Mouse (Mus musculus): Measurements from ENCODE around the gene Tnfrsf11a.
"Not testable (repeated sequence)": the region's sequence is repeated elsewhere in the genome, so short reads cannot be mapped to it uniquely, and the experiment has no call there.

The Tnfrsf11a gene

DNA sequence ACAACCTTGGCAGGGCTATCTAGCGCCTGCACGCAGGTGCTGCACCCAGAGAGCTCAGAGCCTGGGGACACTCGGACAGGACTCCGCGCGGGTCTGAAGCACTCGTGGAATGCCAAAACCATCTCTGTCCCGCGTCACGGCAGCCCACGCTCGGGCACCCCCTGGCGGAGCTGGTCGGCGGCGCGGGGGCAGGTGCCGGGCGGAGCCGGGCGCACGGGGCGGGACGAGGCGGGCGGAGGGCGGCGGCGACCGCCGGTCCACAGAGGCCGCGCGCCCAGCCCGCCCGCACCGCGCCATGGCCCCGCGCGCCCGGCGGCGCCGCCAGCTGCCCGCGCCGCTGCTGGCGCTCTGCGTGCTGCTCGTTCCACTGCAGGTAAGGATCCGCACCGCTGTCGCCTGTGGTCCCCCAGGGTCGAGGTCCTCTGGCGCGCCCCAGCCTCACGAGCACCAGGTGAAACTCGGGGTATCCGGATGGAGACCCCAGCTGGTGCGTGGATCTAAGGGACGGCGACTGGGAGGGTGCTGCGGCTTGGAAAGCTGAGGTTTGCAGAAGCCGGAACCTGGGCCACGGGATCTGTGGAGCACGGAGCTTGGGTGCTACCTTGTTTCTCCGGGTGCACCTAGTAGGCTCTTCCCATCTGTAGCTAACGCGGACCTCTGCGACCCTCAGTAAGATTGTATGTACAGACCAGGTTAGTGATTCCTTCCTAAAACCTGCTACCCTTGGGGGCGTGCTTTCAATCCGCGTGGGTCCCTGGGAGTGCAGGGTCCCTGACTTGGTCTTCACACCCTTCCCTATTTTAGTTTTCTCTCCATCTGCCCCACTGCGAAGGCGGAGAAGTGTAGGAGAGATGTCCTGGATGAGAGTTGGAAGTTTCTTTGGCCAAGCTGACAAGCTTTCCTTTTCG lies at the start of gene Tnfrsf11a:
Gene Tnfrsf11a (plus strand): TSS at position 262 of the 908 bp plus-strand sequence.
- peak; percentile 67 to 85 for DNase-seq

DNA sequence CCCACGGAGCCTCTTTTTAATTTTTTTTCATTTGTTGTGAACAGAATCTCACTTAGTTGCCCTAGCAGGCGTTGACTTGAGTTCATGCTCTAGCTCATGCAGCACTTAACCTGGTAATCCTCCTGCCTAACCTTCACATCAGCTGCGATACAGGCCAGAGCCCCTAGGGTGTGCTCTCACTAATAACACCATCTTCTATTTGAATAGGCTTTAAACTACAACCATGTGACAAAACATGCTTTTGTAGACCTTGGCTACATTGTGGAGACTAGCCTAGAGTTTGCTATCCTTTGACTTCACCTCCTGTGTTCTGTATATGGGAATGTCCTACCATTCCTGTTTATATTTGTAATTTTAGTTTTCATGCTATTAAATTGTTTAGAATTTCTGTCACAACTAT lies 45.2 kb upstream of the Tnfrsf11a start:
- DNase-seq, result no peak

DNA sequence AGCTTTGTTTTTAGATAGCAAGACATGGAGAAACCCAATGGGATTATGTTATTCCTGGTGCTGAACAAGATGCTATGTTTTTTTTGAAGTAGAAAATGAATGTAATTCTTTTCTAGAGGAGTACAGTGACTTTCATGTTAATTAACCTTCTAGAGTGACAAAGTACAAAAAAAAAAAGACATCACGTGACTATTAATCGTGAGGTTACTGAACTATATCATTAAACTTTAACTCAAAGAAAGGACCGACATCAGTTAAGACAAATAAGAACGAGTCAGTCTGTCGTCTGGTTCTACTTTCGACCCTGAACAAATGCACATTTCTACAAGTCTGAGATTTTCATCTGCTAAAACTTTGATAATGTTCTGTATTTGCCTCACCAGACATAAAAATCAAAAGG lies 42.2 kb upstream of the Tnfrsf11a start:
- DNase-seq, result no peak

DNA sequence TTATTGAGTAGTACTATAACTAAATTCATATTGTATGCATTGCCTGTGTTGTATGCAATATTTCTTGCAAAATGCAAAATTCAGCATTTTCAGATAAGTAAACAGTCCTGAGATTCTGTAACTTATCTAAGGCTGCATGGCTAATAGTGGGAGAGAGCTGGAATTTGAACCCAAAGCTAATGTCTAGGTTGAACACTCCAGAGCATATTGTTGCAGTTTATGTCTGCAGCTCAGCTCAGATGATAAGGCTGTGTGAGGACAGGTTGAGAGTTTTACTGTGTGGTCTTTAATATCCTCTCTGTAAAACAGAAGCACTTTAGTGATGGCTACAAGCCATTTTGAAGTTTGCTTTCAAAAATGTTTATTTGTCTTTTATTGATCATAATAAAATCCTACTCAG lies 41.0 kb upstream of the Tnfrsf11a start:
- no peak for DNase-seq

DNA sequence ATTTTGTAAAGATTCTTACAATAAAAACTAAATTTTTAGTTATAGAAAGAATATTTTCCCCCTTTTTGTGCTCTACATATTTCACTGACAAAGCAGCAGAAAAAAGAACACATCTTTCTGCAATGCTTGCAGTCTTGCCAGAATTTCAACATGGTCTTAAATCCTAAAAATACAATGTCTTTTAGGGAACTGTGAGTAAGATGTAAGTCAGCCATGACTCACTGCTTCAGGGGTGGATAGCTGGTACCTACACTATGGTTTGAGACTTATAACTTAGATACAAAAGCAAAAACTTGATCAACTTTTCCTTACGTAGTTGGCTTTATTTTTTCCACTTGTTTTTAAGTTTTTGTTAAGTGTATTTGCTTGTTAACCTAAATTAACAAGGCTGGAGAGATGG lies 38.0 kb upstream of the Tnfrsf11a start:
- no peak for DNase-seq

DNA sequence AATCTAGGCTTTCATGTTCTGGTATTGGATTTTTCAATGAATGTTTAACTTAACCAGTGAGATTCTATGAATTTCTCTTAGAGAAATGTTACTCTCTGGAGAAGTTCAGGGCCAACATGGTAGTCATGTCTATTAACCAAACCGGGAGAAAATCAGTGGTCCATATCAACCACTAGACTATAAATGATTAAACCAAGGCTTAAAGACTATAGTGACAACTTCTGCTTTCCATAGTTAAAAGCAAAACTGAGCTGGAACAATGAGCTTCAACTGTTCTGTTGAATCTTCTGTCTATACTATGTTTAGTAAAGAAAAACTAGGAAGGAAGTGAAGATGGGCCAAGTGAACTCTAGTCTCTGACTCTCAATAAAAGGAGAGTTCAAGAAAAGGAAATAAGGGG lies 34.1 kb upstream of the Tnfrsf11a start:
- no peak for DNase-seq

DNA sequence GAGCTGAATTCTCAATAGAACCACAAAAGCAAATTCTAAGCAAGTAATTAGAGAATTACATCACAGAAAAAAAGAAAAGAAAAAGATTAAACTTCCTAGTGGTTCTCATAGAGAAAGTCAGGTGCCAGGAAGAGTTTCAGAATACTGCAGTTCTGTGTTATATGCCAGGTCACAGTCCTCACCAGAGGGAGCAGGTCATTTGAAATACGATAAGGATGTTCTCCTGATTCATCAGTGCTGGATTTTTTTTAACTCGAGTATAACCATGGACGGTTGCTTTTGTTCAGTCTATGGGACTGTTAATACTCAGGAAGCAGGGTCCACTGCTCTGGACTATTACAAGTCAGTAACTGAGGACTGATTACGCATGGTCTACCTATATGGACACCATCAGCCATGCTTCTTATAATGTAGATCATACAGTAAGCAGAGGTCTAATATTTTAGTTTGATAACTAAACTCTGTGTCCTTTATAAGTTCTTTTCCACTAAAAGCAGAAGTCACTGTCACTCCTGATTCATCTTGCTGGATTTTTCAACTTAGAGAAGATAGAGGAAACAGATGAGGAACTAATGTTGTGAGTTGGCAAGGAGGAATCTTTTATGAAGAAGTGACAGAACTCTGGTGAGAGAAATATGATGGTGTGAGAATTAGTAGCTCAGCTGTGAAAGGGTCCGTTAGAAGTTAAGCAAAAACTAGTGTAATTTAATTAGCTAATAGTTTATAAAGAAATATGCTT lies 33.5 kb upstream of the Tnfrsf11a start:
- DNase-seq, result no peak

DNA sequence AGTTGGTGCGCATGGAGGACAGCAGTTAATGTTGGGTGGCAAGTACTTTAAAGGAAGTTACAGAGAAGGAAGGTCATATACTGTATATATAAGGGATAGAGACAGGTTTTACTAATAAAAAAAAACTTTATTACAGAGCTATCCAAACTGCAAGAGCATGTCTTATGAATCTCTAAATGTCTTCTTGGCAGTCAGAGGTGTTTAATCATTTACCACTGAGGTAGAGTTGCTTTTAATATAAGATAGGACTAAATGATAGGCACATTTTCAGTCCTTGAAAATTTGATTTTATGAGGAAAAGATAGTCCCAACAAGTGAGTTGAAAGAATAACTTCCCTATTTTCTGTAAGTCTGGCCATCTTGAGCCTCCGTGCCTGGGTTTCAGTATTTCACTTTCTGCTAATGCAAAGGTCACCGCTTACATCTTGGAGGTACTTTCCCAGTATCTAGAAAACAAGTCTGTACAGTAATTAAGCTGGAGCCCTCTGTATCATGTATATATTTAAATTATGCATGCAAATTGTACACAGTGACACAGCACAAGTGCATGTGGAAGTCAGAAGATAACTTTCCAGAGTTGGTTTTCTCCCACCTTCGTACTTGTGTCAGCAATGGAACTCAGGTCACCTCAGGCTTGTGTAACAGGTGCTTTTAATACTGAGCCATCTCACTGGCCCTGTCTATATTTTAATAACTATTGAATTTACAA lies 32.3 kb upstream of the Tnfrsf11a start:
- no peak for DNase-seq

DNA sequence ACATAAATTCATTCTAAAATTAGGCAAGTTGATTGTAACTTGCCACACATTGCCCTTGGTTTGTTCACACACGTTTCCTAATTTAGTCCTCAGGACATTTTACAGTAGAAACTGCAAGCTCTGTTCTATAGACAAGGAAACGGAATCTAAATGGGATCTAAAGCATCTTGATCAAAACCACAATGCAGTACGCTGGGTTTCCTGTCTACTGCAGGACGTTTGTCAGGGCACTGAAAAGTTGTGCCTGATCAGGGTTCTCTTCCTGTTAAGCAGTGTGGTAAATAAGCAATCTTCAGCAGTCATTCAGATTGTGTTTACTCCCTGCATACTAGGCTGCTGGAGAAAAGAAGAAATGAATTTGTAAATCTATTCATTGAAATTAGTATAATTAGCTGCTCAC lies 28.3 kb upstream of the Tnfrsf11a start:
- no peak for DNase-seq

DNA sequence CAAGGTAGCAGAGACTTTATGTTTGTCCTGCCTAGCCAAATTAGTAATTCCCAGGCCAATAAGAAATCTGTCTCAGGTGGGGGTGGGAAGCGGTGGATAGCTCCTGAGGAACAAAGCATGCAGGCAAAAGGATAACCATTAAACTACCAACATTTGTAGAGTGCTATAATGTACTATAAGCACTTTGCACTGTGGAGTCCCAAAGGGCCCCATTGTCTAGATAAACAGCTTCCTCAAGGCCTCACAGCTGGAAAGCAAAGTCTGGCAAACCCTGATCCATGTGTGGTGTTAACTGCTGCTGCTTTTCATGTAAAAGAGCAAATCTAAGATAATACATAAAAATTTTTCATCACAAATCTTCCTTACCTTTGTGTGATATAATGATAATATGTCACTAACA lies 27.6 kb upstream of the Tnfrsf11a start:
- DNase-seq, result no peak

DNA sequence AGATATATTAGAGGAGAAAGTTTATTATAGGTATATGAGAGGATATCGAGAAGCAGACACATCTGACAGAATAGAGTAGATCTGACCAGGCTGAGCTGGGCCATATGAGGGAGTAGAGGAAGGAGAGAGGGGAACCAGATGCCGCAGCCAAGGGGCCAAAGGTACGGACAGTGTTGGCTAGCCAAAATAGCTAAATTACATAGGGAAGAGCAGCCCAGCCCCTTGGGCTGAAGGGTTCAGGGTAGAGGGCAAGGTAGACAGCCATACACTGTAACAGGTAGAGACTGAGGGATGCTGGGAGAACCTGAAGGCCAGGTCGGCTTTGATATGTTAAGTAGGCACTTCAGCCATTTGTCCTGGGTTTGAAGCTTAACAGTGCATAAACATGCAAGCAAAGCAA lies 21.7 kb upstream of the Tnfrsf11a start:
- no peak for DNase-seq

DNA sequence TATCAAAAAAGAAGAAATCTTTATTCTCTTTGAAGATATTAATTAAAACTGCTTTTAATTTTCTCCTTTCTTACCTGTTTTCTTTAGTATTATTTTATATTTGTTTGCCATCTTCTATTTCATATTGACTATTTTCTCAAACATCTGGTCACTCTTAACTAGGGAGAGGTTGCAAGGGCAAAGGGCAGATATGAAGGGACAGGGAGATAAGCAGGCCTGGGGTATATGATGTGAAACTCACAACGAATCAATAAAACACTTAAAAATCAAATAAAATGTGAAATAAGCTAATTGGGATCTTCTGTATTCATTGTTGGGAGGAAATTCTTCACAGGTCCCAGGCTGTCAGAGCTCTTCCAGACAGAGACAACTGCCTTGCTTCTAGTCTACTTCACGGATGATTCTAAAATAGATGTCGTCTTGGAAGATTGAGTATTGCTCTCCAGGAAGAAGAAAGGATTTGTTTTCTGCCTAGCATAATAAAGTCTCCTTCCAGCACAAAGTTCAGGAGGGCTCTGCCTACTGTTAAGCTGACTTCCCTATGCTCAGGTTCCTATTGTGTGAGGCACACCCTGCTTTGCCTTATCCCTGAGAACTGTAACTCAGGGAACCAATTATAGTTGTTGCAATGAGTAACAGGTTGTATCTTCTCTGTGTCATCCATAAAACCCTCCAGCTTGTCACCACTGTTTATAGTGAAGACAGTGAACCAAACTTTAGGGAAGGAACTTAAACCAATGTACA lies 20.9 kb upstream of the Tnfrsf11a start:
- DNase-seq, result no peak

DNA sequence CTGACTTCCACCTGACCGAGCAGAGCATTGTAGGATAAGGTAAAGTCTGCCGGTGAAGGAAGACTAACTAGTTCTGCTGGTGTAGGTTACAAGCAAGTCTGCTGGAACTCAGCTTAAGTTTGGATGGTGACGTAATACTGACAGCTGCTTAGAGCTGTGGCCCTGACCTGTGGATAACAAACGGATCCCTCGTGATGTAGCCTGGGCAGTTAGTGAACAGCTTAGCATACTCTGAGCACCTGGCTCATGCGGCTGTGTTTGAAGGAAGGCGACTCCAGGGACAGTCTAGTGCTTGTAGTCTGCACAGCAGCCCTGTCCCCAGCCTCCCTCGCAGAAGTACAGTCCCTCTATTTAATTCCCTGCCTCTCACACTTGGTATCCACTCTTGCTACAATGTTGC lies 14.9 kb upstream of the Tnfrsf11a start:
- DNase-seq, result no peak

DNA sequence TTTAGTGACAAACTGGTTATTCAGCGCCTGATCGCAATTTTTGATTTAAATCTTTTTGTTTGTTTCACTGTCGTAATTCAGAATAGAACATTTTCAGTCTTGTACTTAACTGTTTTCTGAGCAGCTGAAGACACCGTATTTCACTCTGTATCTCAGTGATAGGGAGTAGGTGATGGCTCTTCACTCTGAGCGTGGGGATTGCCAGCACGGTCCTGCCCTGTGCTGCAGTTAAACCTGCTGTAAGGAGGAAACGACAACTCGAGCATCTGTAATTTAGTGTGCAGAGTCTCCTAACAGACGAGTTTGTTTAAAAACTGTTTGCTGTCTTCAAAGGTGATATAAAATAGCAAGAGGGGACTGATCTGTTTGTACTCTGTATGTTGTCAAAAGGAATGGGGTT lies 14.4 kb upstream of the Tnfrsf11a start:
- DNase-seq, result not testable (repeated sequence)

DNA sequence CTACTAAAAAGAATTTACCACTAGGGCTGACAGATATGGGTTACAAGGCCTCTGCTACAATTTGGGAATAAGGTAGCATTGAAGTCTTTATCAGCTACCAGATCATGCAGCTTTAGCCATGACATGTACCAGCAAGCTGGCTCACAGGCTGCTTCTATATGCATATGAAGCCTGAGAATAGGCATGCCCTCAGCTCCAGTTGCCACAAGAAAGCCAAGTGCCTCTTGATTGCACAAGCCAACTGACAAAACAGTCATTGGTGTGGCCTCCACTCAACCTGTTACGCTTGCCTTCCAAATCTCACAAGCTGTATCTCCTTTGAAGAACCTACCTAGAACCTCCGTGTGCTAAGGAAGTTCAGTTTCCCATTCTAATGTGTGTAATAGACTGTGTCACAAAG lies 12.1 kb upstream of the Tnfrsf11a start:
- DNase-seq, result no peak

DNA sequence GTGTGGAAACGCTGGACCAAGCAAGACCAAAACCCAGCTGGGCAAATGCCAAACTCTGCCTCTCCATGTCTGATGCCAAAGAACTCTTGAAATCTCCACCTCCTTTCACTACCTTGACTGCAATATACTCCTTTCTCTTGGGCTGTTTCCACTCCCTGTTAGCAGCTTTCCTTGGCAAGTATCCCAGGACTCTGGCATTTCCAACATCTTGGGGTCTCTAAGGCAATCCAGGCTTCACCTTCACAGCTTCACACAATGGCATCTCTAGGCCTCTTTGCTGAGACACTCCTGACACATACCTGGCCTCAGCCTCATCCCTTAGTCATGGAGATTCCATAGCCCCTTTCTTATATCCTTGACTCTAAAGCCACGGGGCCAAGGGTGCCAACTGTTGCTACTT lies 9.8 kb upstream of the Tnfrsf11a start:
- no peak for DNase-seq

DNA sequence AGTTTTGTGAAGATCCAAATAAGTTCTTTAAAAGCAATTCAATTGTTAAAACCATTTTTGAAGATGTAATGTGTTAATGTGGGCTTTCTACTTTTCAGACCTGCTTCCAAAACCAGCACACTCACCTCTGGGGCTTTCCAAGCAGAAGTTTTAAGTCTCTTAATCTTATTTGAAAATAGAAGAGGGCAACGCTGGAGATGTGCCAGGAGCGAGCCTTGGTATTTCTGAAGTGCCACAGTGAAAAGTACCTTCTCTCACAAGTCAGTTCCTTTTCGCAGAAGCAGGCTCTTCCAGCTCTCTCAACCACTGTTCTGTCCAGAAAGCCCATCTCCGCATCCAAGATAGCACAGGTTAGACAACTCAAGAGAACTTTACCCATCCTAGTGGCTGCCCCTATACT lies 4.1 kb upstream of the Tnfrsf11a start:
- DNase-seq, result no peak

DNA sequence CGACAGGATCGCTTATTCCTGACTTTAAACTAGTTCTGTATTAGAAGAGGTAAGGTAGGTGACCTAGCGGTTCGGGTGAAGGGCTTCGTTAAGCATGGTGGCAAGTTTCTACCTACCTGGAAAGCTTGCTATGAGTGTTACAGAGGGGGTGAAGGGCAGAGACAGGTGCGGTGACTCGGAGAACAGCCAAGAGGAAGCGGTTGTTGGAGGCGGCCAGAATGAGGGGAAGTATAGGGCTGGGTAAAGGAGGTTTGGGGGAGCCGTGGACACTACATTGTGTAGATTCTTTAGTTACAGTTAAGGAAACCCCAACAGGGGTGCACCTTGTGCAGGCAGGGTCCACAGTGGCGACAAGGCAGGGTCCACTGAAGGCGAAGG lies 450 bp upstream of the Tnfrsf11a start:
- peak in 1 of 2 experiments; percentile 35 for DNase-seq

DNA sequence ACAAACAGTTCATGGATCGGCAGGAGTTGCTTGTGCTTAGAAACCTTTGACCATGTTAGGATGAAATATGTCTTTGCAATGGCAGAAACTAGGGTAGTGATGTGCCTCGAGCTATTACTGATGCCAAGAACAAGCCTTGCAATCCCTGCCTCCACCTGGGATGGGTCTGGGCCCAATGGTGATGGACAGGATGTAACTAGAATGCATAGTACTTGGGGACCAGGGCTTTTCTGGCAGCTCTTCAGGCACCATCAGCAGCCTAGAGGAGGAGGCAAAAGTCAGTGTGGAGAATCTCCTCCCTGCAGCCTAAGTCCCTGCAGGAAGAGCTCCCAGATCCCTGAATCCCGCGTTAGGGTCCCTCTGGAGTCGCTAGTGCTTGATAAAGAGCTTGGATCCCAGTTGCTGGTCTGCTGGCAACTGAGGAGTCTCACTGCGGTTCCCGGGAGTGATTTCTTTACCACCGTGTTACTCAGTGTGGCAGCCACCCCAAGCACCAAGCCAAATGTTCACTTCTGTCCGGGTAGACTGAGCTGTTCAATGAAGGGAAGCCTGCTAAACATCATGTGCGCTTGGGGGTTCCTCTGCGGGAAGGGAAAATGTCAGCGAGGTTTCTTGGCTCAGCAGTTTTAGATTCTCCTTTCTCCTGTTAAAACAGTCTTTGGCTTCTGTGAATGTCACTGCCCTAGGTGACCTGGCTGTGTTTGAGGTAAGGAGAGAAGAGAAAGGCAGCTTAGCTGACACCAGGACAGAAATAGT lies 1.1 kb downstream of the Tnfrsf11a start:
- peak; percentile 26 to 41 for DNase-seq

DNA sequence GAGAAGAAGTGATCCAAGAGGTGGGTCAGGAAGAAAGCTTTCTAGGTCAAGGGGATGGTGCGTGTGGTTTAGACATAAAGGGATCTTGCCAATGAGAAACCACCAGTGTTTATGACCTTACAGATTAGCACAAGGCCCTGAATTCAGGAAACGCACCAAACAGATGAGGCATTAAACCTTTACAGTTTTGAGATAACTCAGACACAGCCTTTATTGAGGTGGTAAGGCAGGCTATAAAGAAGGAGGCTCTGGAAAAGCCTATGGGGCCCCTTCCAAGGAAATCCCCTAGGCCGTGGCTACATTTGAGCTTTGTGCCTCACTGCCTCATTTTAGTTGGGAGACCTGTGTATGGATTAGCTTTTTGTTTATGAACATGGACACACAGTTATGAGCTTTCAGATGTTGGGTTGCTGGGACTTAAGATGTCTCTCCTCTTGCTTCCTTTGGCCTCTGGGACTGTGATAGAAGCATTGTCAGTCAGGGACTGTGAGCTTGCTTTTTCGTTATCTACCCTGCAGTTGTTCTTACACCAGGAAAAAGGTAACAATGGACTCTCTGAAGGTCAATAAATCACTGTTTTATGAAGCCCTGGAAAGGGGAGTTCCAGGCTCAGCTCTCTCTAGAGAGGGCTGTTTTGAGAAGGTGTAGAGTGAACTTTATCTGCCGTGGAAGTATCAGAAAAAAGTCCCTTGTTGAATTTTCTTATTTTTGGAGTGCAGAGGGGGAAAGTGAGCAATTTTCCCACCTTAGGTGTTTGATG lies 3.9 kb downstream of the Tnfrsf11a start:
- no peak for DNase-seq

DNA sequence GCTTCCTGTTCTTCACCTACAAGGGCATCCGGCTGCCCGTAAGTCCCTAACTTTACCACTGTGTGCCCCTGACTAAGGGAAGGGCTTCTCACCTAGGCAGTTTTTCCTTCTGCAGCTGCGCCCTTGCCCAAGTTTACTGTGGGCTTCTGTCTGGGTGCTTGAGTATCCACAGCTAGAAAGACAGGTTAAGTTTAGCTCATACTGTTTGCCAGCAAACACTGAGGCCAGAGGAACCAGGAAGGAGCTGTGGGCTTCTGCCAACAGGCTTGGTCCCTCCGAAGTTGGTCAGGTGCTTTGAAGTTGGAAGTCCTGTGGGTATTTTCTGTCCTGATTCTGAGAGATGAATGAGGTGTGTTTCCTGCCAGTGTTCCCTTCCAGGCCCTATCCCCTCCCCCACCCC lies 4.6 kb downstream of the Tnfrsf11a start:
- DNase-seq, result no peak
